Mouse (Mus musculus) retina, postnatal 1 day (tissue): Measurements from ENCODE around the gene Gm42421.
A peak's percentile ranks its signal among the peaks of the same experiment; 100 is the strongest.

Experiments
- DNase-seq: peaks from one replicate; pipeline ENCODE4 v3.0.0-alpha.2; 2012

The Gm42421 gene

DNA sequence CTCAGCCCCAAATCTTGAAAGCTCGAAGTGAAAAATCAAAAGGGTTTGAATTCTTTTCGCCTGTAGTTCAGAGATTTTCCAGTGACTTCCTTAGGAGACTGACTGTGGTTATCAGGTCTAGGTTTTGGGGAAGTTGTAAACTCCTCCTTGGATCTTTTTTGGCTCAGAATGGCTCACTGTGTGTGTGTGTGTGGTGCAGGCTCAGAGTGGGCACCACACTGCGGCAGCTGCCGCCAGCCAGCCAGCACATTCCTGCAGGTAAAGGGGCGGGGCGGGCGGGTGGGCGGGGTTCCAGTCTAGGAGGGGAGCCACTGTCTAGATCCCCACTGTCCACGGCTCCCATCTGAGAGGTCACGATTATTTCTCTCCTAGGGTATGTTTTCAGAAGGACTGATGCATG is 13.6 kb downstream of the Gm42421 start:
- no peak for DNase-seq

DNA sequence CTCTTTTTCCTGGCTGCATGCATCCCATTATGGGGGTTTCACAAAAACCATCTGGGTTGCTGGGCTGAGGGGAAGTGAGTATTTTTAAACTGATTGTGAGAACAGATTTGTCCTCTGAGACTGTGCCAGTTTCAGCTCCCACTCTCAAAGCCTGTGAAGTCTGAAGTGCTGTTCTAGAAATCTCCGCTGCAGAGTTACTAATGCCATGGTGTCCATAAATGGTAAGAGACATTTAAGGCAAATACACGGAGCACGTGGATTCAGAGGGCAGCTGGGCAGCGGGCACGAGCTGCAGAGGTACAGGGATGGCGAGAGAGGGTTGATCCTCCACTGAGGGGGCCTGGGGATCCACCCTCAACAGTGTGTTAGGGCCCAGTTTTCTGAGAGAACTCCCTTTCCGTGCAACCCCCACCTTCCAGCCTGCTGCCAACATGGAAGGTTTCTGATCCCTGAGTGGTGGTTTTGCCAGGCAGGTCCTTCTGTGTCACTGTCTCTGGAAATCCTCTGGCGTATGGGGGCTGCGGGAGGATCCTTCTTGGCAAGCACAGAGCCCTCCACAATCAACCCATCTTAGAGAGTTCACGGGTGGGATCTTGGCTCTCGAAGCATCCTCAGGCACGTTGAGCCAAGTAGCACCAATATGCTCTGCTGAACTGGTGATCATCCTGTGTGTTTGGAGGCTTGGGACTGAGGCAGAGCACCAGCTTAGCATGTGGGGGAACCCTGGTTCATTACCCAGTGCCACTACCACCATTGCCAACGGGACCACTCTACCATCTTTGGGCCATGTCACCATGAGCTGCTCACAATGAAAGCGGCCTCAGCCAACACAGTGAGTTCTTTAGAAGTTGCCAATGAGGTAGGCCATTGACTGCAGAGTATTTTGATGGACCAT is 15.5 kb downstream of the Gm42421 start:
- no peak for DNase-seq

DNA sequence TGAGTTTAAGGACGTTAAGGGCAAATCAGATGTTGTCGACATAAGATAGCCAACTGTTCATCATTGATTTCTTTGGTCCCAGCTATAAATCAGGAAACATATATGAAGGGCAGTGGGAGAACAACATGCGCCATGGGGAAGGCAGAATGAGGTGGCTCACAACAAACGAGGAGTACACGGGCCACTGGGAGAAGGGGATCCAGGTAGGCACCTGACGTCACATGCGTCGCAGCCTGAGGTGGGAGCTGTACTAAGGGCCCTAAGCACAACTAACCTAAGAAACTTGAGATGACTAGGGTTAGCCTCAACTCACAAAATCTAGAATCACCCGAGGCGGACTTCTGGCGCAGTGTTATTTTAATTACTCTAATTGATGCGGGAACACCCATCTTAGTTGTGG is 20.4 kb downstream of the Gm42421 start:
- no peak for DNase-seq

DNA sequence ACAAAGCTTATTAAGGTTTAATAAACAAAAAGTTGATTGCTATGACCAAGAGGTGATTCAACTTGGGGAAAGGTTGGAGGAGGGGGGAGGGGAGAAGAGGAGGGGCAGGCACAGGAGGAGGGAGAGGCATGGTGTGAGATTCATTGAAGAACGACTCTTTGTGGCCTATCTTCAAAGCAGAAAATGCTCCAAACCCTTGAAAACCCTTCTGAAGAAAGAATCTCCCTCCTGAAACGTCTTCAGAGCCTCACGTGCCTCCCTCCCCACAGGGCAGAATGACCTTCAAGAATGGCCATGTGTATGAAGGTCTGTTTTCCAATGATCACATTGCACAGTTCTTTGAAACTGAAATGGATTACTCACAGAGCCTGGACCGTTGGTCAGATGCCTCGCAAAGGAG is 22.0 kb downstream of the Gm42421 start:
- no peak for DNase-seq

DNA sequence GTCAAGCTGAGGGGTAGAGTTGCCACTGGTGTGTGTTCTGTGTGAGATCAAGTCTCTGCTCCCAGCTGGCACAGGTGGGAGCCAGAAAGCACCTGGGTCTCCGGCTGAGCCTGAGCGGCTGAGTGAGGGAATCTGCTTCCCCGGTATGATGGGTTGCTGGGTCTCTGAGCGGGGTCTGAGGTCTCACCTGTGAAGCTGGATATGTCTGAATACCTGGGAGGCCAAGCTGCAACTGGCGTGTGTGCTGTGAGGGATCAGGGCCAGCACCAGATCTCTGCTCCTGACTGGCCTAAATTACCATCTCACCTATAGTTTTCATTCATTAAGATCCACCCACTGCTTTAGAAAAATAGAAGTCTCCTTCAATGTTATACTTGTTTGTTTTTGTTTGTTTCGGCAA is 29.1 kb downstream of the Gm42421 start:
- DNase-seq, result no peak

DNA sequence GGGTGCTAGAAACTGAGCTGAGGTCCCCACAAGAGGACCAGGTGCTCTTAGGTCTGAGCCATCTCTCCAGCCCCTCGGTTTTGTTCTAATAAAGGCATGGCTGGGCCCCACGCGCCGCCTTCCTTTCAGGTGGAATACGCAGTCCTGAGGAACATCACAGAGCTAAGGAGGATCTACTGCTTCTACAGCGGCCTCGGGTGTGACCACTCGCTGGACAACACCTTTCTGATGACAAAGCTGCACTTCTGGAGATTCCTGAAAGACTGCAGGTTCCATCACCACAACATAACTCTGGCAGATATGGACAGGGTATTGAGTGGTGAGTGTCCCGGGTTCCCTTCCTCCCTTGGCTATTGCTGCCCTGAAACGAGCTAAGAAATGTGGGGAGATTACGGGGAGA is 31.6 kb downstream of the Gm42421 start:
- DNase-seq, result no peak

DNA sequence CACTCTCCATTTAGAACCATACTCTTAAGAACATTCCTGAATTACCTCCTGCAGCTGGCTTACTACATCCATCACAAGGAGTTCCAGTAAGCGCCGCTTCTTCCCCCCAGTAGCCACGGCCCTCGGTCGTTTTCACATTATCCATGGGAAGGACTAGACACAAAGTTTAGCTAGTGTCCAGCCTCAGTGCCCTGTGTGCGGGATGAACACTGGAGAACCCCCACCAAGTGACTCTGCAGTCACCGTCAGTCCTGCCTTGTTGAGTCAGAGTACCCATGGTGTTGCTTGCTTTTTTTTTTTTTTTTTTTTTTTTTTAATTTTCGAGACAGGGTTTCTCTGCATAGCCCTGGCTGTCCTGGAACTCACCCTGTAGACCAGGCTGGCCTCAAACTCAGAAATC is 33.2 kb downstream of the Gm42421 start:
- DNase-seq, result no peak

DNA sequence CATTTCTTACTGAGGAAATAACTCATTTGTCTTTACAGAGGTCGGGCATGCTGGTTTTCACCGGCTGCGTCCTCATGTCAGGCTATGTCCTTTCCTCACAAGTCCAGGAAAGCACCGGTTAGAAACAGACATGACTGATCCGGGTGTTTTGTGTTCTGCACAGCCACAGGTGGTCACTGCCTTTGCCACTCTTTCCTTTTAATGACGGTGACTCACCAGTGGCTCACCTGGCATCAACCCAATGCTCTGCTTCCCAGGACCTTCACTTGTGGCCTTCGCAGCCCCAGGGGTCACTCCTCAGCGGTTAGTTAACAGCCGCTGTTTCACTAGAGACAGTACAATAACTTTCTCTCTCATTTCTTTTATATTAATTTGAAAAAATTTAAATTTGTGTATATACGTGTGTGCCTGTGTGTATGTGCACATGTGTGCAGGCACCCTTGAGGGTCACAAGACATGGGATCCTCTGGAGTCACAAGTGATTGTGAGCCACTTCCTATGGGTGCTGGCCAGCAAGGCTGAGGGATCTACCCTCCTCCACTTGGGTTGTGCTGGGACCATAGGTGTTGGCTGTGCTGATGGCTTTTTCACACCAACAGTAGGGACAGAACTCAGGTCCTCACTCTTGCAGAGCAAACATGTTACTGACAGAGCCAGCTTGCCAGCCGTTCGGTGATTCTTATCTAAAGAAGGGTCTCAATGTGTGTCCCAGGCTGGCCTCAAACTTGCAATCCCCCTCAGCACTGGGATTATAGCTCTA is 37.8 kb downstream of the Gm42421 start:
- DNase-seq, result no peak

DNA sequence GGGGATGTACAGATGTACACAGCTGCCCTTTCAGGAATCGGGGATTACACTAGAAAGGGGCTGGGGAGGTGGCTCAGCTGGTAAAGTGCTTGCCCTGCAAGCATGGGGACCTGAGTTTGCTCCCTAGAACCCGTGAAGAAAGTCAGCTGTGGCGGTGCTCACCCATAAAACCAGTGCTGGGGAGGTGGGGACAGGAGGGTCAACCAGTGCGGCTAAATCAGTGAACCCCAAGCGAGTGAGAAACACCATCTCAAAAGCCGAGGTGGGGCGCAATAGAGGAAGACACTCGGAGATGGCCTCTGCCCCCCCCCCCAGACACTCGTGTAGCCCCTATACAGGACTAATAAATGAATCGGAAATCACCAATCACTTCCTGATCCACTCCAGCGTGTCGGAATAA is 38.7 kb downstream of the Gm42421 start:
- DNase-seq, result no peak

DNA sequence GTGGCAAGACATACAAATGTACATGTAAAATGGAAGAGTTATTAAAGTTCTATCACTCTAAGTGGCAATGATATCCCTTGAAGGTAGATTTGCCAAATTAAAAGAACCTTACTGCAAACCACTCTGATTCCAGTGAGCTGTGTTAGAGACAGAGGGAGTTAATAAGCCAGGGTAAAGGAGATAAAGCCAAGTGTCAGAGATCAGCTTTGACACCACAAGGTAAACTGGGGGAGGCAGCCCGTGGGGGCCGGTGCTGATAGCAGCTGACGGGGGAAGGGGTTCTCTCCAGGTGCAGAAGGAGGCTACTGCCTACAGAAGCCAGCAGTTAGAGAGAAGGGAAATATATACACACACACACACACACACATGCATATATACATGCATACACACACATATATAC is 44.7 kb downstream of the Gm42421 start:
- DNase-seq, result no peak

DNA sequence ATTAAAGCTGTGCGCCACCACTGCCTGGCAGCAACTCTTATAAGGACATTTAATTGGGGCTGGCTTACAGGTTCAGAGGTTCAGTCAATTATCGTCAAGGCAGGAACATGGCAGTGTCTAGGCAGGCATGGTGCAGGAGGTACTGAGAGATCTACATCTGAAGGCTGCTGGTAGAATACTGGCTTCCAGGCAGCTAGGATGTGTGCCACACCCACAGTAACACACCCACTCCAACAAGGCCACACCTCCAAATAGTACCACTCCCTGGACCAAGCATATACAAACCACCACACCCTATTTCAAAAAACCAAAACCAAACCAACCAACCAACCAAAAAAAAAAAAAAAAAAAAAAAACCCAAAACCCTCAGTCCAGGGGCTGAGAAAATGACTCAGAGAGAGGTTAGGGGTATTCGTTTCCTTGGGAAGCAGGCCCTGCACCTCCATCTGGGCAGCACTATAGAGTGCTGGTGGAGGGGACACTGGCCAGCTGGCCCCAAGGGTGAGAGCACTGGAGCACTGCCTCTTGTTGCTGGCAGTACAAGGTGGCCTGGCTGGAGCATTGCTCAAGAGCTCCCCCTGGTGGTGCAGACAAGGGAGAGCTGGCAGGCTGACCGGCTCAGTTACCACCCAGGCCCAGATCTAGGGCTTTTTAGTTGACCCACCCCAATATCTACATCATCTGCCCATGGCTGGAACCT is 47.1 kb downstream of the Gm42421 start:
- DNase-seq, result peak; percentile 79

DNA sequence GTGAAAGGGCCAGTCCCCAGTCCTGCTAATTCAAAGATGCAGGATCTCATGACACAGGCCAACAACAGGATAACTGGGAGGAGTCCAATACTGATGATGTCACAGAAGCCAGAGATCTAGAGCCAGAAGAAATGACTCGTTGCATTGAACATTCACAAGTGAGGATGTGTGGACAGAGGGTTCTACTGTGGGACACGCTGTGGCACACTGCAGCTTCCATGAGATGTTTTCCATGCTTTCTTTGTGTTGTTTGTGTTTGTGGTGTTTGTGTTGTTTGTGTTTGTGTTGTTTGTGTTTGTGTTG is 47.6 kb downstream of the Gm42421 start:
- no peak for DNase-seq

DNA sequence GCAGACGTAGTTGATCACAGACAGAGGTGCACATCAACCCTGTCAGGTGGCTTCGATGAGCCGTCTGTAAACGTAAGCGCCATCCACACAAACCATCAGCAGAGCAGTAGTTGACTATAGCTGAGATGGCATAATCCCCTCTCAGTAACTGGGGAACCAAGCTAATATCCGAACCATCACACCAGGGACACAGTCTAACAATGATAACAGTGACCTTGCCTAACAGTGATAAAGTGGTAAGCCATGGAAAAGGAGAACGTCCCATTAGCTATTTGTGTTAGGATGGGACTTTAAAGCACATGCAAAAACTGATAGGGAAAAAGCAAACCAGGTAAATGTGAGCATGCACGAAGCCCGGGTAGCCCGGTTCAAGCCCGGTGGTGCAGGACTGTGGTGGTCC is 48.3 kb downstream of the Gm42421 start:
- no peak for DNase-seq

DNA sequence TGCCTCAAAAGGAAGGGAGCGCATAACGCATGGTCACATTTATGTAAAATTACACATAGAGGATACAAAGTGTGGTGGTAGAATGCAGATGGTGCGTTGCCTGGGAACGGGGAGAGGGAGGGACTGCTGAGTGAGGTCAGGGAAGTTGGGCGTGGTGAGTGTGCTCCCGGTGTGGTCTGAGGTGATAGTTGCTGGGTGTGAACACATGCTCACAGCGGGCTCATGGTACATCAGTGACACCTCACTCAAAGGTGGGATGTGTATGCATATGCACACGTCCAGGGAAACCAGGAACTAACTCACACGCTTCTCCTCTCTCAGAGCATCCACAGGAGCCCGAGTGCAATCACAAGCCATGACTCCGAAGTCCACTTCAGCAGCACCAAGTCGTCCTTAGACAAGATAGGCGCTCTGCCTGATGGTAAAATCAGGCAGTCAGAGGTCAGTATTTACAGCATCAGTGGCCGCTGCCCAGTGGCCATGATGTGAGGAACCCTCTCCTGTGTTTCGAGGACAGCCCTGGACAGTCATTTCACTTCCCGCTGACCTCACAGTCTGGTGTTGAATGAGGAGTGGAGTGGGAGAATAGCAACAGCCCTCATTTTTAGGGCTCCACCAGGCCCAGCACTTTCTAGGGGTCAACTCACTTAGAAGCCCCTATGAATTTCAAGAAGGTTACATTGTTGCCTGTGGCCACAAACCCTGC is 48.9 kb downstream of the Gm42421 start:
- DNase-seq, result no peak

DNA sequence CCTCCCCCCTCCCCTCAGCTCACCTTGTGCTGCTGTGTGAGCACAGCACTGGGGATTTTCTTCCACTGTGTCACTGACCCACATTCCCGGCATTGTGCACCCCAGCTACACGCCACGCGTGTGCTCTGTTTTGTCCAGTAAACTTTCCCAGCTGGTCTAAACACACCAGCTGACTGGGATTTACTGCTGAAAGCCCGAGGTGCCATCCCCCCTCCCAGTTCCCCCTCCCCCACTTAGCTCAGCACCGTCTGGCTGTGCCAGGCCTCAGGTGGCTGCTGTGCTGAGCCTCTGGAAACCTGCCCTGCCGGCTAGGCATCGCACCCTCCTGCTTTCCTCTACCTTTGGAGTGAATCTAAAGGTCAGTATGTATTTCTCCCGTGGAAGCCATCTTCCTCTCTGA is 52.9 kb downstream of the Gm42421 start:
- DNase-seq, result peak; percentile 86

DNA sequence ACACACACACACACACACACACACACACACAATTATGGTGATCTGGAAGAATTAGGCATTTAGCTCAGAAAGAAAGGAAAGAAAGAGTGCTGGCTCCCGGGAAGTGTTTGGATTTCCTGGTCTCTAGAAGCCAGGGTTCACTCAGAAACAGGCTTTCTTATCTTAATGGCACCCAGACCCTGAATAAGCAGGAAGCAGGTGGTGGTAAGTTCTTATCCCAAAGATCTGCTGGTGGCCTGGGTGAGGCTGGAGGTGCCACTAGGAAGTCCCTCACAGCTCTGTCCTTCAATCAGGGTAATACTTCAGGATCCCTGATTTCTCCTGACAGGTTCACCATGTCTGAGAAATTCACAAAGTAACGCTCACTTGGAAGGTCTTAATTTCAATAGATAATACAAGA is 54.4 kb downstream of the Gm42421 start:
- DNase-seq, result no peak

DNA sequence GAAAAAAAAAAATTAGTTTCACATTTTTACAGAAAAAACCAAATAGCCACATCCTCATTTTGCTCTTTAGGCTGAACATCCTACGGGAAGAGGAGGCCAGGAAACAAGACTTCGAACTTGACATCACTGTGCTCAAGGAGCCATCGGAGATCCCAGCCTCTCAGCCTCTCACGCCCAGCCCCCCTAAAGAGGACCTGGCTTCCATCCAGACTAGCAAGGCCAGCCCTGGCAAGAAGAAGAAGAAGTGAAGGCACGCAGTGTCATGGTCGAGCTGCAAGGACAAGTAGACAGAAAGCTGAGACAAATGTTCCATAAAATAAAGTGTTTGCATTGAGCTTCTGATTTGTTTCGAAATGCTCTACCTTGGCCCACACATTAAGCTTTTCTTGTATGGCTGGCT is 57.4 kb downstream of the Gm42421 start:
- no peak for DNase-seq
